Mouse (Mus musculus): ENCODE measurements around the gene Homez.

Gene Homez

DNA sequence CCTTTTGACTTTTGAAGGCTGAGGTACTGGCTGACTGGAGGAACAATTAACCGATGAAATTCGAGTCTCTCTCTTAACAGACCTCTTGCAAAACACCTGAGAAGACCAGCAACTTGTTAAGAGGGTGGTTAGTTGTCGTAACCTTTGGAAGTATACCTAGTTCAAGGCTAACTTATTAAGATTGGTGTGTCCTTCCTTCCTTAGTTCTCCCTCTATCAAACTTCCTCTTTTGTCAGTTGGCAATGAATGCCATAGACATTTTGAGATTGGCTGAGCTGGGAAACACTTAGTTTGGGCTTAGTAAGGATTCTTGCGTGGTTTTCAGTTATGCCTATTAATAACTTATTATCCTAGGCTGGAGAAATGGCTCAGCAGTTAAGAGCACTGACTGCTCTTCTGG lies 2.7 kb downstream of the Homez start:
- no peak for DNase-seq (ENCODE audit: low spot score in 2 of 2)

DNA sequence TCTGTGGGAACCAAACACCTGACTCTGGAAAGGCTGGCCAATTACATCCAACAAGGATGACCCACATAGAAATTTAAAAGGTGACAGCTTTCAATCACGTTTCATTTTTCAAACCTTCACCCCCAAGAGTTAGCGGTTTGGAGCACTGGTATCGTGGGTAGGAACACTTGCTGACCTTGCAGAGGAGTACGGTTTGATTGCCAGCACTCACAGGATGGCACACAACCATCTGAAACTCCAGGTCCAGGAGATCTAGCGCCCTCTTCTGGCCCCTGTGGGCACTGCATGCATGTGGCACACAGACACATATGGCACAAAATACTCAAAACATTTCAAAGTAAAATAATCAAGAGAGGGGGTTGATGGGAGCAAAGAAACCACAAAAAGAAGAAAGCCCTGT lies 3.8 kb downstream of the Homez start:
- DNase-seq (ENCODE audit: low spot score in 2 of 2), result no peak

DNA sequence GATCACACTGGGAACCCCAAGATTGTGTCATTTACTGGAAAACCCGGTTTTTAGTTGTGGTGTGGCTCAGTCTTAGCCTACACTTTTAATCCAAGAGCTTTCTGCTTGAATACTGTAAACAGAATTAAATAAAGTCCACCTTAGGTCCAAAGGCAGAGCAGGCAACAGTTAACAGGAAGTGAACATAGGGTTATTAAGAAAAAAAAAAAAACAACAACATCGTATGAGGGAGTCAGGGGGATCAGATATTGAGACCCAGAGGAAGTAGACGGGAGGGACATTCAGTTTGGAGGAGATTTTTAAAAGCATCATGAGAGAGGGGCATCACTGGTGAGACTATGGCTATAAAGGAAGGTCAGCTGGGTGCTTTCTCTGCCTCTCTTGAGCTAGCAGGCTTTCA lies 4.5 kb downstream of the Homez start:
- DNase-seq (ENCODE audit: low spot score in 2 of 2), result no peak

DNA sequence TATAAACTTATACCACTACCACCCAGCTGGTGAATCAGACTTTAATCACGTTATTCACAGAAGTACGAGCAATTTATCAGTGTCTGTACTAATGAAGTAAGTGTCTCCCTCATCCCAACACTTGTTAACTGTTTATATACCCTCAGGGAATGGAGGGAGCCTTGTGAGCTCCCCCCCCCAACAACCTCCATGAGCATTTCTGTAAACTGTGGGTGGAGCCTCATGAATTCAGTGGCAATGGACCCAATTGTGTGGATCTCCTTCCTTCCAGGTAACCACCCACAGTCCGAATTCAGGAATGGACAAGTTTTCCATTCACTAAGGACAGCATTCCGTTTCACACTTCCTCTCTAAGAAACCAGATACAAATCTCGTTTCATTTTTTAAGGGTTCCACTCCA lies 5.1 kb downstream of the Homez start:
- DNase-seq (ENCODE audit: low spot score in 2 of 2), result no peak

DNA sequence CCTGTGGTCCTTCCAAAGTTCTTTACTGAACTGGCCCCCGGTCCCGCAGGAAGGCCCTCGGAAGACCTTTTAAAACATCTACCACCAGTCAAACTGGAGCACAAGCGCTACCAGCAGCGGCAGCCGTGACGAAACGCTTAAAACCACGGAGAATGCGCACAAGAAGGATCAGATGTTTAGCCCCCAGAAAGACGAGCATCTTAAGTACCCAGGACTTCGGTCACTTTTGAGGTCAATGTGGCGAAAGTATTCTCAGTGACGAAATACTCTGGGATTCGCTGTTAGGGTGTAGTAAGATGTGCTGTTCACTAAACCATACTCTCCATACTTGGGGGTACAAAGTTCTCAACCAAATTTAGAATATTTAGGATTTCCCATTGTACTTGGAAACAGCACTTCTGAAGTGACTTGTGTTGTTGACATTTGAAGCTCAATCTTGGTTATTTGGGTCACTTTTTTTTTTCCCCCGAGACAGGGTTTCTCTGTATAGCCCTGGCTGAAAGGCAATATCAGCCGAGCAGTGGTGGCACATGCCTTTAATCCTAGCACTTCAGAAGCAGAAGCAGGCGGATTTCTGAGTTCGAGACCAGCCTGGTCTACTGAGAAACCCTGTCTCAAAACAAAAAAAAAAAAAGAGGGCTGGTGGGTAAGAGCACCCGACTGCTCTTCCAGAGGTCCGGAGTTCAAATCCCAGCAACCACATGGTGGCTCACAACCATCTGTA lies 6.3 kb downstream of the Homez start:
- no peak for DNase-seq (ENCODE audit: low spot score in 2 of 2)

DNA sequence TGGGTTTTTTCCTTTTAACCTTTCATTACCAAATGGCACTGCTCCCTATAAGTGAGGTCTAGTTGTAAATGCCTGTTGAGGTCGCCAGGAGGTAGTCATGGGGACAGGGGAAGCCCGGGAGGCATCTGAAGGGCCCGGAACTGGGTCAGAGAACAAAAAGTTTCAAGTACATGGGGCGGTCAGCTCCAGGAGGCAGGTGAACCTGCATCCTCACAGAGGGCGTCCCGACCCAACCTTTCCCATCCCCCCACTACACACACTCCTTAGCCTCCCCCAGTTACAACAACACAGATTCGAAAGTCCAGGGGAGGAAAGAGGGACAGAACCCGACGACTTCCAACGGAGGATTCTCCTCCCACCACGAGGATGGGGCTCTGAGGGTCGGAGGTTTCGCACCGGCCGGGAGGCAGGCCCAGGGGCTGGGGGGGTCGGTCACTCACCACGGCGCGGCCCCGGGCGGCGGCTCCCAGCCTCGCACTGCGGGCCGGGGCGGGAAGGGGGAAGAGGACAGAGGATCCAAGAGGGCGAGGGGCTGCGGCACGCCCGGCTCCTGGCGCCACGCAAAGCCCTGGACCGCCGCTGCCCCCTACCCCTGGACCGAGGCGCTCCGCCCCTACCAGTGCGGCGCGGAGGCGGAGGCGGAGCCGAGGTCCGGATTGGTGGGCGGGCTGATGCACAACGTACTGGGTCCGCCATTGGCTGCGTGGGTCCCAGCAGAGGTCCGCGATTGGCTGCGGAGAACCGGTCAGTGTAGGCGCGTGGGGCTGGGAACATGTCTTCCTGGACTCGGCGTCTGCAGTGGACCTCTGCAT lies 7.1 kb downstream of the Homez start:
- DNase-seq (ENCODE audit: low spot score in 2 of 2), result peak; percentile 92 to 94

DNA sequence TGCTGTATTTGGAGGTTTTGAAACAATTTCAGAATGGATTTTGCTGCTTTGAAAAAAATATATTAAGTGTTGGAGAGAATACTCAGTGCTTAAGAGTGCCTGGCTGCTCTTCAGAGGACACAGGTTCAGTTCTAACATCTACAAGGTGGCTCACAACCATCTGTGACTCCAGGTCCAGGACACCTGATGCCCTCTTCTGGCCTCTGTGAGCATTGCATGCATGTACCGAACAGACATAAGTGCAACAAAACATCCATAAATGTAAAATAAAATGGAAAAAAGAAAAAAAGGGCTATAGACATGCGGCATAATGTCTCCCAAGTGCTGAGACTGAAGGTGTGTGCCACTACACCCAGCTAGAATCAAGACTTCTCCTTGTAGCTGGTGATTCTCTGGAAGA lies 10.2 kb downstream of the Homez start:
- peak in 1 of 2 experiments; percentile 36 for DNase-seq (ENCODE audit: low spot score in 2 of 2)

DNA sequence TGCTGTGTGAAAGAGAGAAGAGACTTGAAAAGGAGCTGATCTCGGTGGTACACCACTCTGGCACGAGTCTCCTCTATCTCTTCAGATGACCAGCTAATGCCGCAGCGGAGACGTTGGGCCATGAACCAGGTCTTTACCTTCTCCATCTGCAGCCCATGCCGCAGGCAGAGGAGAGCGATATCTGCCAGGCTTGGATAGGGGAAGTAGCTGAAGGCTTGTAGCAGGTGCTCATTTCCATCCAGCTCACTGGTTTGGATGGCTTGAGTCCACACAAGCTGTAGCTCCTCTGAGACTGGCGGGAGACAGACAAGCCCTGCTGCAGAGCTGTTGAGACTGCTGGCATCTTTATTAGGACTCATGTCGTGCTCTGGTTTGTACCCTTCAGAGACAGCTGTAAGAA lies 12.9 kb downstream of the Homez start:
- DNase-seq (ENCODE audit: low spot score in 2 of 2), result no peak

DNA sequence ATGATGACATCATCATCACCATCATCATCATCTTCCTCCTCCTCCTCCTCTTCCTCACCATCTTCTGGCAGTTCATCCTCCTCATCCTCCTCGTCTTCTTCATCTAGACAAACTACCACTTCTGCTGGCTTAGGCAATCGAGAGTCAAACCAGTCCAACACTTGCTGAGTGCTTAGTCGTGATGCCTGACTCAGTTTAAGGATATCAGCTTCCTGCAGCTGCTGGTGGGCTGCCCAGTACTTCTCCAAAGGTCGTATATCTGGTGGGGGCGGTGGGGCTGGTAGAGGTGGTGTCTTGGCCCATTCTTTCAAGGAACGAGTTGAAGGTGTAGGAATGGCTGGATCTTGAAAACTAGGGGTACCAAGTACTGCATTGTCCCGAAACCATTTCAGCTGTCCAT lies 14.1 kb downstream of the Homez start:
- no peak for DNase-seq (ENCODE audit: low spot score in 2 of 2)

DNA sequence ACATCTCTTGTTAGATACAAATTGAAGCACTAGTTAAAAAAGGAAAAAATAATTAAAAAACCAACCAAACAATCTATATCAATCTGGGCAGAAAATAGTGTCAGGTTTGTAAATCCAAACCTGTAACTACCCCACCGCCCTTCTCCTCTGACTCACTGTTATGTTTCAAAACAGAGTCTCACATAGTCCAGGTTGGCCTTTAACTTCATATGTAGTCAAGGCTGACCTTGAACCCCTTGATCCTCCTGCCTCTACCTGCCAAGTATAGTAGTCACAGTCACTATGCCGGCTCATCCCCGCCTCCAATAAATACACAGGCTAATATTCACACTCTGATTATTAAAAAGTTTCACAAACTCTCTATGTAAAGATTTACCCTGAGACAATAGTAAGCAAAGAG lies 15.0 kb downstream of the Homez start:
- no peak for DNase-seq (ENCODE audit: low spot score in 2 of 2)

DNA sequence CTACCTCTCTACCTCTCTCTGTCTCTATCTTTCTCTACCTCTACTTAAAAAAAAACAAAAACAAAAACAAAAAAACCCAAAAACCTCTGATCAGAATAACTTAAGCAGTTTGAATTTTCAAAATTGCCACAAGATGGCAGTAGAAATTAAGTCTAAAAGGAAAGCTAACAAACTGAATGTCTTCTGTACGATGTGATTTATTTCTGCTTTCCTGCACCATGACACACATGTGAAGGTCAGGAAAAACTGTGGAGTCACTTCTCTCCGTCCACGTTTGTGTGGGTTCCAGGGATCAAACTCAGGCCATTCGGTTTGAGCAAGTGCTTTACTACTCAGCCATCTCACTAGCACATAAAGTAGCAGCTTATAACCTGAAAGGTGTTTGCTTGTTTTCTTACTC lies 27.3 kb downstream of the Homez start:
- DNase-seq (ENCODE audit: low spot score in 2 of 2), result no peak

DNA sequence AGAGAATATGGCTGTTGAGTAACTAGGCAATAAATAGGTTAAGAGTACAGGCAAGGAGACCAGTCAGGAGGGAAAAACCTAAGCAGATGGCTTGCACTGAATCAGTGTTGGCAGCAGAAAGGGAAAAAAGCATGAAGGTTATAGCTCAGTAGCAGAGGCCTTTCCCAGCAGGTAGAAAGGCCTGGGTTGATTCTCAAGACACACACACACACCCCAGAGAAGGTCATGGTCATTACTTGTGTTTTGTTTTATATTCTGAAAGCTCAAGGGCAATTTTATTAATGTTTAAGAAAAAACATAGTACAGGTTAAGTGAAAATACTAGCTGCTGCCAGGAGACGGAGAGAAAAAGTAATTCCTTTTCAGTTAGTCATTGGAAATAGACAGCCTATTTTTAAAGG lies 47.0 kb downstream of the Homez start:
- no peak for DNase-seq (ENCODE audit: low spot score in 2 of 2)

DNA sequence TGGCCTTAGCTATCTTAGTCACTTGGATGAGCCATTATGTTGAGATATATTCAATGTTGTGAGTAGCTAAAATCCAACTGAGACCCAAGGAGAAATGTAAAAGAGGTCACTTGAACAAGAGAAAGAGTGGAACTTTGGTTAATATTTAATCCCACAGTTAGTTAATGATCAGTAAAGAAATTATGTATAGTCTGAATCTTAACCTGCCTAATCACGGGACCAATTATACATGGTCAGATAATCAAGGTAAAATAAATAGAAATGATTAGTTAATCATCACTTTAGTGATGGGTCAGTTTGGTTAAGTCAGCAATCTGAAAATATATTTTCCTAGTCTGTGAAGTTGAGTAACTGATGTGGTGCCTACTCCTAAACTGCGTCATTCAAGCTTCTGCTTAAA lies 48.5 kb downstream of the Homez start:
- DNase-seq (ENCODE audit: low spot score in 2 of 2), result no peak

DNA sequence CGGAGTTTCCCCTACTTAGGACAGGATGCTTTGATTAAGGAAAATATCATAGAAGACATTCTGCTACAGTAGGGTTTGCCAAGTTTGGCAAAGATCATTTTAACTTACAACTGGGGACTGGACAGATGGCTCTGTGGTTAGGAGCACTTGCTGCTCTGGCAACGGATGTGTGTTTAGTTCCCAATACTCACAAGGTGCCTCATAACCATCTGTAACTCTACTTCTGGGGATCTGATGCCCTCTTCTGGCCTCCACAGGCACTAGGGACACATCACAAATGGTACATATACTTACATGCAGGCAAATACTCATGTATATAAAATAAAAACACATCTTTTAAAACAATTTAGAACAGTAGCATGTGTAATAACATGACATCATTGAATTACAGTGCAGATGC lies 53.0 kb downstream of the Homez start:
- no peak for DNase-seq (ENCODE audit: low spot score in 2 of 2)

DNA sequence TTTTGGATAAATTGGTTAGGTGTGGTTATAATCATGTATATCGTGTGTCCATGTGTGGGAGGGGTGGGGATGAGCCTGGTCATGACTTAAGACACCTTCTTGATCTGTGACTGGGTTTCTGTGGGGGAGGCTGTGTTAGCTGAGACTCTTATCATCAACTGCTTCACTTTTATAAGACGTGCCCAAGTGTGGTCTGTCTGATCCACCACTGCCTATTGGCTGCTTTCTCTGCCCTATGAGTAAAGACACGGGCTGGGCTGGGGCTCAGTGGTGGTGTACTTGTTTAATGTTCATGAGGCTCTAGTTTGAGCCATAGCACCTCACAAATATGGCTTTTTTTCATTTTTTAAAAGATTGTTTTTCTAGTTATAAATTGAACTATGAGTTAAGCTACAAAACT lies 55.0 kb downstream of the Homez start:
- no peak for DNase-seq (ENCODE audit: low spot score in 2 of 2)

DNA sequence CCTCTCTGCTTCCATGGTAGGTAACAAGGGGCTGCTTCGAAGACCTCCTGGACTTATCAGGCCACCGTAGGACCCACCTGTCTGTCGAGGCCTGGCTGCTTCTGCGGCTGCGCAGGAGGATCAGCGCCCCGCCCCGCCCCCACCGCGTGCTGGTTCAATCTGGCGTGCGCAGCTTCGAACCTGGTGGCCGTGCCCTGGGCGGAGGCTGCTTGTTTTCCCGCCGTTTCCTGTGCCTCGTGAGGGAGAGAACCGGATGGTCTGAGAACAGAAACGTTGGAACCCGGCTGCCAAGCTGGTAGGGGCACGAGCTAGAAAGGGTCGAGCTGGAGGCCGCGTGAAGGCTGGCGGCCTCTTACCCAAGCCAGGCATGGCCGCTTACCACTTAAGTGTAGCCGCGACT lies 56.8 kb downstream of the Homez start, which contains the start of gene Rnf212b:
Gene Rnf212b (plus strand): TSS at position 151 of the 400 bp plus-strand sequence.
- no peak for DNase-seq (ENCODE audit: low spot score in 2 of 2)

DNA sequence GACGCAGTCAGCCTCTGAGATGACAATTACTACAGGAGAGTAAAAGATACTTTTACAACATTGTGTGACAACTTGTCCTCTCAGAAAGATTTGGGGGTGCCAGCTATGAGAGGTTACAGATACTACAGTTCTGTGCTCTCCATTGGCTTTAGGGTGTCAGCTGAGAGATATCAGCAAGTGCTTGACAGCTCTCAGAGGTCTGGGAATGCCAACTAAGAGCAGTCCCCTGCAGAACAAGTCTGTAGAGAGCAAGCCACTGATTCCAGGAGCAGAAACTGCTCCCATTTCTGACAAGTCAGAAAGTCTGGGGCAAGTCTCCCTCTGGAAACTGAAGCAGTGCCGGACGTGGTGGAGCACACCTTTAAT lies 61.1 kb downstream of the Homez start:
- no peak for DNase-seq (ENCODE audit: low spot score in 2 of 2)

DNA sequence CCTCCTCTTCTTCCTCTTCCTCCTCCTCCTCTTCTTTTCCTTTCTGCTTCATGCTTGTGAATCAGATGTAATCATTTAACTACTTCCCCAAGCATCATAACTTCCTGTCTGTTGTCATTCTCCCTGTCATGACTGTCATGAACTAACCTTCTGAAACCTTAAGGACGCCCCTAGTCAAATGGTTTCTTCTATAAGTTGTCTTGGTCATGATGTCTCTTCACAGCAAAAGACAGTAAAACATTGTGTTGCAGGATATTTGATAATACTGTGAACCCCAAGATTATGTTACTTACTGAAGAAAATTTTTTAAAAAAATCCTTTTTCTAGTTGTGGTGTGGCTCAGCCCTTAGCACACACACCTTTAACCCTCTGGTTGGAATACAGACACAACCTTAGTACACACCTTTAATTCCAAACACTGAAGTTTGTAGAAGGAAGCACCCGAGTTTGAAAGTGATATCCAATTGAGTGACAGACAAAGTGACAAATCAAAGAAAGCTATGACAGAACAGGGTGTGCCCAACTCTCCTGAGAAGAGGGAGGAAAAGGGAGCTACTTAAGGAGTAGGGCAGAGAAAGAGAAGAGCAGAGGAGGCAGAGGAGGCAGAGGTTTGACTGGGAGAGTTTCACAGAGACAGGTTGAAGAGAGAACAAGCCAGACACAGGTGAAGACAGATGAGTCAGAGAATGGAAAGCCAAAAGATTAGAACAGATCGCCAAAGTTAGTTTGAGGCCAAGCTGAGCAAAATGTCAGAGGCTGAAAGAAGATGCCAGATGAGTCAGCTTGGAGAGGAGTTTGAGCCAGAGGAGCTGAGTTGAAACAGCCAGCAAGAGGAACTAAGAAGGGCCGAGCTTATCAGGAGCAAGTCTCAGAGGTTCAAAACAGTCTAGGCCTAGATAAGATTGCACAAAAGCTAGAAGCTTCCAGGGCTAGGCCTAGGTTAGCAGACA lies 61.8 kb downstream of the Homez start:
- DNase-seq (ENCODE audit: low spot score in 2 of 2), result peak; percentile 23 to 47

DNA sequence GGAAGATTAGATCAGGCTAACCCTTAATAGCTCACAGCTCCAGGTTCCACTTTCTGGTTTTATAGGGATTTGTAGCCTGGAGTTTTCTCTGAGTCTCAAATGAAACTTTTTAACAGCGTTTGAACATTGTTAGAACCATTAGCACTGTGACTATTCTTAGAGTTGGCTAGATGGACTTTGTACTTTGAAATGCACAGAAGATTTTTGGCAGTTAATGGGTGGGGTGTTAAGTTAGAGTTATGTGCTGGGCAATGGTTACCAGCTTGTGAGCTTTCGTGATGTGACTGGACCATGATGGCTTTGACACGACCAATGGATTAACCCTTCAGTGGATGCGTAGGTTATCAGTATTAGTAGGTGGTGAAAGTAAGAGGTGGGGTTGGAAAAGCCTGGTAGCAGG lies 64.6 kb downstream of the Homez start:
- DNase-seq (ENCODE audit: low spot score in 2 of 2), result no peak

Data from heart, adult 9 months (tissue).